Mouse (Mus musculus): ENCODE data around the gene Adam1a.

DNA sequence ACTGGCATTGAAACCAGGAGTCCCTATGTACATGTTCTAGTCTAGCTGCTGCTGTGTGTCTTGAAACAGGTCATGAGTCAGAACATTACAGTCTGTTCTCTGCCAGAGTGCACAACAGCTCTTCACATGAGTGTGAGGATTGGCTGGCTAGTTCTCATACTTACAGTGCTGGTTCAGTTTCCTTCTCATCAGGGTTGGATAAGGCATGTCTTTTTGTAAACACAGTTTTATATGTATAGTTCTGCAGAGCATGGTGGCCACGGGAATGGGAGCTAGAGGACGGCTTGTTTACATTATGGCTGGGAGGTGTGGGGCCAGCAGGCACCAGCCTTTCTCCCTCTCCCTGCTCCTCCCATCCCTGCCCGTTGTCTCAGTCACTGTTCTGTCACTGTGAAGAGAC is 75.7 kb downstream of the Adam1a start:
- TF ChIP-seq CTCF (IDR thresholded peaks at IDR 0.05; ENCODE audit: low read depth) (no peak), EP300 (IDR thresholded peaks at IDR 0.05; ENCODE audit: low read depth) (no peak)

Measured in liver, postnatal 0 days (tissue).